Mouse (Mus musculus) limb, embryonic 13.5 days (tissue): ENCODE data around the gene Sppl2c. TPM values are rescaled to one million over a fixed set of nuclear protein-coding genes. Genes with fewer than 3 reads are reported as not detected.
"Not testable (repeated sequence)": the region's sequence is repeated elsewhere in the genome, so short reads cannot be mapped to it uniquely, and the experiment has no call there.

ENCODE experiments used
- ATAC-seq: fragments of 200-750 bp; cut with Nextera tagmentation; 2 replicates; pipeline ENCODE4 v1.8.0; 2017; ENCODE audit warnings: low read depth, moderate number of reproducible peaks, moderate TSS enrichment; ENCODE audit not compliant: low FRiP score
- H3K27ac ChIP-seq: fragments of 300-500 bp; sonication (generic); 2 replicates; pipeline ENCODE4 v1.5.1; 2015; ENCODE audit warnings: inconsistent platforms, mild to moderate bottlenecking, moderate library complexity
- H3K27me3 ChIP-seq: fragments of 300-500 bp; sonication (generic); 2 replicates; pipeline ENCODE4 v1.6.1; 2015; ENCODE audit warnings: mild to moderate bottlenecking, inconsistent platforms
- H3K36me3 ChIP-seq: fragments of 300-500 bp; sonication (generic); 2 replicates; pipeline ENCODE4 v1.6.1; 2015; ENCODE audit warnings: inconsistent platforms, mild to moderate bottlenecking, moderate library complexity
- H3K4me1 ChIP-seq: fragments of 300-500 bp; sonication (generic); 2 replicates; pipeline ENCODE4 v1.6.1; 2015; ENCODE audit warnings: inconsistent platforms
- H3K4me2 ChIP-seq: fragments of 300-500 bp; sonication (generic); replicated peaks from 2 replicates; pipeline ENCODE4 v1.6.1; 2015; ENCODE audit warnings: inconsistent platforms, mild to moderate bottlenecking, moderate library complexity
- H3K4me3 ChIP-seq: fragments of 300-500 bp; sonication (generic); 2 replicates; pipeline ENCODE4 v1.5.1; 2015; ENCODE audit warnings: moderate library complexity, mild to moderate bottlenecking, inconsistent platforms
- H3K9ac ChIP-seq: fragments of 300-500 bp; sonication (generic); 2 replicates; pipeline ENCODE4 v1.6.1; 2015; ENCODE audit warnings: mild to moderate bottlenecking, inconsistent platforms
- H3K9me3 ChIP-seq: fragments of 300-500 bp; sonication (generic); 2 replicates; pipeline ENCODE4 v1.6.1; 2016; ENCODE audit warnings: inconsistent platforms
- WGBS: fragments of 180-500 bp; shearing (Covaris S2); methylation state at CpG from one replicate; pipeline ENCODE4 v1.1.7; 2015; 5-methylcytosine and 5-hydroxymethylcytosine counted together
- polyA plus RNA-seq: library from polyadenylated mRNA; unstranded; fragments of >200 nt; fragmentation: Nextera tagmentation; extraction: Ambion mirVana; gene quantifications from 2 replicates; pipeline ENCODE4 v1.2.1, GENCODE M21; 2015

Gene Sppl2c
- polyA plus RNA-seq, 1 experiment from 2014 or later: not detected

- Histone ChIP-seq H3K9ac (no peak overlapping the region), H3K4me2 (no peak overlapping the region), H3K4me3 (no peak overlapping the region), H3K27ac (no peak overlapping the region), H3K36me3 (no peaks in the 10 kb centered on the region), H3K9me3 (peaks cover 10% of the 10 kb centered on the region), H3K27me3 (no peaks in the 10 kb centered on the region; the same call in 1 of the 2 replicates), H3K4me1 (no peaks in the 10 kb centered on the region)
- 62% methylated on average over 4 of the region's 4 CpGs for WGBS
- no peak for ATAC-seq
These were observed 20.4 kb downstream of the Sppl2c start for GRCm38 (mm10) chr11:104206573-104206972.

- Histone ChIP-seq H3K4me1 (no peaks in the 10 kb centered on the region), H3K4me2 (no peak overlapping the region), H3K4me3 (no peak overlapping the region), H3K27ac (no peak overlapping the region), H3K9me3 (no peaks in the 10 kb centered on the region), H3K27me3 (no peaks in the 10 kb centered on the region; the same call in 1 of the 2 replicates), H3K36me3 (no peaks in the 10 kb centered on the region), H3K9ac (no peak overlapping the region)
- WGBS: 71% methylated on average over 3 of the region's 3 CpGs
- no peak for ATAC-seq
These were observed 22.9 kb downstream of the Sppl2c start for GRCm38 (mm10) chr11:104209041-104209440.

- H3K36me3 ChIP-seq: no peaks in the 10 kb centered on the region
- no peak overlapping the region for H3K4me2 ChIP-seq
- H3K27me3 ChIP-seq: no peaks in the 10 kb centered on the region; the same call in 1 of the 2 replicates
- H3K4me3 ChIP-seq: no peak overlapping the region
- no peaks in the 10 kb centered on the region for H3K4me1 ChIP-seq
- 87% methylated on average over 6 of the region's 6 CpGs for WGBS
- ATAC-seq: no peak
- H3K9me3 ChIP-seq: no peaks in the 10 kb centered on the region
- no peak overlapping the region for H3K27ac ChIP-seq
- H3K9ac ChIP-seq: no peak overlapping the region
These were observed 25.1 kb downstream of the Sppl2c start for GRCm38 (mm10) chr11:104211251-104211650.

DNA sequence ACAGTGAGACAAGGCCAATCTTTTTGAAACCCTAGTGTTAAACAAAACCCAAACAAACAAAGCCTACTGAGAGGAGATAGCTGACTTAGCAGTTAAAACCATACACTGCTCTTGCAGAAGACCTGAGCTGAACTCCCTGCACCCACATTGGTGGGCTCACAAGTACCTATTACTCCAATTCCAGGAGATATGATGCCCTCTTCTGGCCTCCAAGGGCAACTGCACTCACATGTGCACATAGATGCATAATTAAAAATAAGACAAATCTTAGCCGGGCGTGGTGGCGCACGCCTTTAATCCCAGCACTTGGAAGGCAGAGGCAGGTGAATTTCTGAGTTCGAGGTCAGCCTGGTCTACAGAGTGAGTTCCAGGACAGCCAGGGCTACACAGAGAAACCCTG, 28.0 kb downstream of the Sppl2c start:
- not testable (repeated sequence) for H3K4me2 ChIP-seq, H3K4me1 ChIP-seq, ATAC-seq, H3K4me3 ChIP-seq, H3K9me3 ChIP-seq, H3K27ac ChIP-seq, H3K9ac ChIP-seq, H3K27me3 ChIP-seq, H3K36me3 ChIP-seq
- WGBS: 95% methylated on average over 5 of the region's 5 CpGs

DNA sequence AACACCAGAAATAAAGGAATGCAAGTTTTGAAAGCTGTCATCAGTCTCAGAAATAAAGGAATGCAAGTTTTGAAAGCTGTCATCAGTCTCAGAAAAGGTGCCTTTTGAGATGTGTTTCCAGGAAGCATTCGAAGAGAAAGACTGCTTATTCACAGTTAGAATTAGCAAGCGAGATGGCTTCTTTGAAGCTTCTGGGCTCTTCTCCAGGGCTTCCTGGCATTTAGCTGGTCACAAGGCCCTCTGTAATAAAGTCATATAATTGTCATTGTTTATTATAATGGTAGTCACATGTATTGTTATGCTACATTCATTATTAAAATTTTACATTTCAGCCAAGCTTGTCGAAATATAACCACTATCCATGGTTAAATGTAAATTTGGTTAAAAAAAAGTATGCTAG, 31.9 kb downstream of the Sppl2c start:
- H3K9me3 ChIP-seq: no peaks in the 10 kb centered on the region
- H3K4me2 ChIP-seq: no peak overlapping the region
- no peak overlapping the region for H3K9ac ChIP-seq
- no peak overlapping the region for H3K4me3 ChIP-seq
- no peak for ATAC-seq
- no peaks in the 10 kb centered on the region for H3K4me1 ChIP-seq
- no peaks in the 10 kb centered on the region for H3K27me3 ChIP-seq
- H3K27ac ChIP-seq: no peak overlapping the region
- H3K36me3 ChIP-seq: no peaks in the 10 kb centered on the region
- 83% methylated on average over 3 of the region's 3 CpGs for WGBS

DNA sequence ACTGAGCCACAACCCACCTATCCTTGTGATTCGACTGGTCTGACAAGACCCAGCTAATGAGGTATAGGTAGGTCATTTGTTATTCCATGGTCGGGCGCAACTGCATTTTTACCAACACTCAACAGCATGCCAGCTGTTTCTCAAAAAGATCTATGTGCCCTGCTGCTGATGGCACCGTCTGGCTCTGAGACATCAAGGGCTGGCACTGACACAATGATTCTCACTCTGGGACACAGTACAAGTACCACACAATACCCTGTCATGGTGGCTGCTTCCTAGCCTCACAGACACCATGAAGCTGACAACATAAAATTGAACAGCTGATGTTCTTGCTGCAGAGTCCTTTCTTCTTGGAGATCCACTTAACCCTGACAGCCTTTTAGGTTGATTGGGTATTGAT, 34.2 kb downstream of the Sppl2c start:
- Histone ChIP-seq H3K27me3 (no peaks in the 10 kb centered on the region), H3K4me2 (no peak overlapping the region), H3K4me3 (no peak overlapping the region), H3K36me3 (no peaks in the 10 kb centered on the region), H3K9ac (no peak overlapping the region), H3K27ac (no peak overlapping the region), H3K4me1 (no peaks in the 10 kb centered on the region), H3K9me3 (no peaks in the 10 kb centered on the region)
- WGBS: 82% methylated on average over 4 of the region's 4 CpGs
- ATAC-seq: no peak

DNA sequence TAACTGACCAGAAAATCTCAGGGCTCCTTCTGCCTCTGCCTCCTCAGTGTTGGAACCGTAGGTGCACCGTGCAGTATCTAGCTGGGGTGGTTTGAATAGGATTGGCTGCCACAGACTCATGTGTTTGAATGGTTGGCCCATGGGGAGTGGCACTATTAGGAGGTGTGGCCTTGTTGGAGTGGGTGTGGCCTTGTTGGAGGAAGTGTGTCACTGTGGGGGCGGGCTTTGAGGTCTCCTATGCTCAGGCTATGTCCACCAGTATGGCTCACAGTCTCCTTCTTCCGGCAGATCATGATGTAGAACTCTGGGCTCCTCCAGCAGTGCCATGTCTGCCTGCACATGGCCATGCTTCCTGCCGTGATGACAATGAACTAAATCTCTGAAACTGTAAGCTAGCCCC, 35.6 kb downstream of the Sppl2c start:
- no peak for ATAC-seq
- no peak overlapping the region for H3K9ac ChIP-seq
- no peak overlapping the region for H3K4me3 ChIP-seq
- H3K27me3 ChIP-seq: no peaks in the 10 kb centered on the region
- H3K4me1 ChIP-seq: no peaks in the 10 kb centered on the region
- H3K27ac ChIP-seq: no peak overlapping the region
- WGBS: 76% methylated on average over 5 of the region's 5 CpGs
- no peaks in the 10 kb centered on the region for H3K9me3 ChIP-seq
- no peaks in the 10 kb centered on the region for H3K36me3 ChIP-seq
- H3K4me2 ChIP-seq: no peak overlapping the region

DNA sequence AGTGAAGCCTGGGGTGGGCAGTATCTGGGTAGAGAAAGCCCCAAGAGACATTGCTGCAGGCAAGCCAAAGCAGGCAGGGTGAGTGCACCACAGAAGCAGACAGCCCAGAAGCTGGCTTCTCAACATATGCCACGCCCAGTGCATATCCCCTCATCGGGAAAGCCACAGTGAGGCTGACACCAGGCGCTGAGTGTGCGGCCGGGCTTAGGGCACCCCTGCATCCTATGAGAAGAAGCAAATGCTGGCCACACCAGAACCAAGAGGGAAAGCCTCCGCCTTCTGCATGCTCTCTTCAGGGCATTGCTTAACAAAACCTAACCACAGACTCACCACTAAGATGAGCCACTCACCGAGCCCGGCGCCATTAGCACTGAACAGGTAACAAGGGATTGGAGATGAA, 37.2 kb downstream of the Sppl2c start:
- no peaks in the 10 kb centered on the region for H3K9me3 ChIP-seq
- no peaks in the 10 kb centered on the region for H3K36me3 ChIP-seq
- H3K27ac ChIP-seq: no peak overlapping the region
- no peak overlapping the region for H3K4me2 ChIP-seq
- H3K27me3 ChIP-seq: peaks cover 6% of the 10 kb centered on the region
- H3K4me1 ChIP-seq: no peaks in the 10 kb centered on the region
- no peak overlapping the region for H3K4me3 ChIP-seq
- ATAC-seq: no peak
- no peak overlapping the region for H3K9ac ChIP-seq
- WGBS: 82% methylated on average over 9 of the region's 9 CpGs

DNA sequence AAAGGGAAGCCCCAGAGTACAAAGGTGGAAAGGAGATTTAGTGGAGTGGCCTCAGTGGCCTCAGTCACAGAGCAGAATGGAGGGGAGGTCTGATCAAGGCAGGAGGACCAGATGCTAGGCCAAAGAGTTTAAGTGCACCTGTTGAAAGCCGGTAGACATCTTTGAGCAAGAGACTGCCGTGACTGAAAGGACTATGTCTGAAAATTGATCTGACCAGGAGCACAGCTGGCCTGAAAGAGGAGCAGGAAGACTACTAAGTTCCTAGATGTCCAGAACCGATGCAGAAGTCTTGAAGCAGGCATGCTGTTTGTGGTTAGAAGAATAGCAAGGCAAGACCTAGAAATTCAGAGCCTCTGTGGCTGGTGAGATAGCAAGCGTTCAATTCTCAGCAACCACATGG, 43.3 kb downstream of the Sppl2c start:
- Histone ChIP-seq H3K27ac (no peak overlapping the region), H3K9me3 (no peaks in the 10 kb centered on the region), H3K36me3 (no peaks in the 10 kb centered on the region), H3K27me3 (peaks cover 57% of the 10 kb centered on the region), H3K4me1 (peaks cover 28% of the 10 kb centered on the region), H3K9ac (no peak overlapping the region), H3K4me2 (no peak overlapping the region), H3K4me3 (no peak overlapping the region)
- no peak for ATAC-seq
- 64% methylated on average over 4 of the region's 4 CpGs for WGBS

DNA sequence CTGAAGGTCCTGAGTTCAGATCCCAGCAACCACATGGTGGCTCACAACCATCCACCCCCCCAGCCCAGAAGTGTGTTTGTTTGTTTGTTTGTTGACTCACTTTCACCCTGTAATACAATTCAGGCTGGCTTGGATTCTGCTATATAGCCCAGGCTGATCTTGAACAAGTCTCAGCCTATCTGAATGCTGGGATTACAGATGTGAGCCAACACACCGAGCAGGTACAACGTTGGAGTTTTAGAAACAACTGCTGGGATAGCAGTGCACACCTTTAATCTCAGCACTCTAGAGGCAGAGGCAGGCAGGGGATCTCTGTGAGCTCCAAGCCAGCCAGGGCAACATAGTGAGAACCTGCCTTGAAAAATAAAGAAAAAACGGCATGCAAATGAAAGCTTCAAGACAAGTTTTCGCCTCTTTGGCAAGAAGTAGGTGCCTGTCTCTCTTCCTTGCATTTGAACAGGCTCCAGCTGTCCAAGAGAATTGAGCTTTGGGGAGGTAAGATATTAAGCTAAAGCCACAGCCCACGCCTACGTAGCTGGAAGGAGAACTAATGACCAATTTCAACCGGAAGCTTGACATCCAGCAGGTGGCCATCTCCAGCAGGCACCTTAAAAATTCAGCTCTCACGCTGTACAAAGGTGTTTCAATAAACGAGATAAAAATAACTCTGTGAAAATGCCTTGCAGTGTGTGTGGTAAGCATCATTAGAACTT, 44.1 kb downstream of the Sppl2c start:
- no peak overlapping the region for H3K9ac ChIP-seq

DNA sequence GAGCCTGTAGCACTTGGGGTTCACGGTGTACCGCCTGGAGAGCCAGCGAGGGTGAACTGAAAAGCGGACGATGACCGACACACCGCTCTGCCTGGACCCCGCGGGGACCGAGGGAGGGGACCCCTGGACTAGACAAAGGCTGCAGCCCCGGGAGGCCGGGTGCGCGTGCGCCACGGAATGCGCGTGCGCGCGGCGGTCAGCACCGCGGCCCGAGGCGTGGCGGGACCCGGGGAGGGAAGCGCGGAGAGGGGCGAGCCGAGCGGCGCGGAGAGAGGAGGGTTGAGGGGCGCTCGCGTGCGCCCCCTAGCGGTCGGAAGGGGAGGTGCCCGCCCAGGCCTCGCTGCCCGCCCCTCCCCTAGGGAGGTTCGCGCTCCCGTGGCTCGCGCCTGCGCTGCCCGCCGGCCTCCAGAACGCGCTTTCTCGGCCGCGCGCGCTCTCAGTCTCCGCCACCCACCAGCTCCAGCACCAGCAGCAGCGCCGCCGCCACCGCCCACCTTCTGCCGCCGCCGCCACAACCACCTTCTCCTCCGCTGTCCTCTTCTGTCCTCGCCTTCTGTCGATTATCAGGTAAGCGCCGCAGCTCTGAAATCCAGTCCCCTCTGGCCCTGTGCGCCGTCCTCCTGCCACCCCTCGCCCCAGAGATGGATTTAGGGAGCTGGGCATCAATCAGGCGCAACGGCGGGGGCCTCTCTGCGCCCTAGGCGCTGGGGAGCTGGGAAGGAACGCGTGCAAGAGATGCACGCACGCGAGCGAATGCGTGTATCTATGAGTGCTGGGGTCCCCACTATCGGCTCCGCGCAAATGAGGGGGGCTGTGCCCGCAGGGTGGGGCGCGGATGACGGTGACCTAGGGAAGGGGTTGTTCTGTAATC, 45.1 kb downstream of the Sppl2c start, which contains the start of gene Mapt:
Mapt (plus strand) TSS at position 350 of the 871 bp plus-strand sequence.
- peaks cover 75% of the 10 kb centered on the region for H3K27me3 ChIP-seq
- peaks cover 28% of the 10 kb centered on the region for H3K4me1 ChIP-seq
- H3K9me3 ChIP-seq: no peaks in the 10 kb centered on the region
- no peaks in the 10 kb centered on the region for H3K36me3 ChIP-seq
- peak; percentile 89 for ATAC-seq
- no peak within 1 kb of the TSS for H3K27ac ChIP-seq
- peak within 1 kb of the TSS; percentile 96 for H3K4me2 ChIP-seq
- under 1% methylated on average over 62 of the region's 94 CpGs for WGBS
- H3K9ac ChIP-seq: peak within 1 kb of the TSS; percentile 67
- peak within 1 kb of the TSS; percentile 62 for H3K4me3 ChIP-seq

More for the DNA sequence above, 44.1 kb downstream of the Sppl2c start:
- ATAC-seq: no peak
- Histone ChIP-seq H3K4me2 (peak overlapping the region; percentile 96), H3K36me3 (no peaks in the 10 kb centered on the region), H3K9me3 (no peaks in the 10 kb centered on the region), H3K4me3 (peak overlapping the region; percentile 62), H3K4me1 (peaks cover 28% of the 10 kb centered on the region), H3K27me3 (peaks cover 65% of the 10 kb centered on the region), H3K27ac (no peak overlapping the region)
- 12% methylated on average over 9 of the region's 9 CpGs for WGBS
